ENCODE assay signal across 18 mouse cellular contexts in the genomic region with DNA sequence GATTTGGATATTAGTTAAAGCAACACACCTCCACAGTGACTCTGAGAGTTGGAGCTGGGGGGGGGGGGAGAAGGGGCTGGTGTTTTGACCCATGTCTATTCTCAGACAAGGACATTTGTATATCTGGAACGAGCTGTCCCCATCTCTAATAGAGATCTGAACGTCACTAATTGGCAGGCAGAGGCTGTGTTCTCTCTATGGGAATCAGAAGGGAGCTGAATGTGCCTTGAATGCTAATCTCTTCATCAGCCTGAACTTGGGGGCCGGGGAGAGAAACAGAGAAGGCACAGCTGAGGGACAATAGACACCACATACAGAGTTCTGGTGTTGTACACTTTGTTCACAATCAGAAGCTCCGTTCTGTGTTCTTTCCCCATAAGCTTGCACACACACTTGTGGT.
DNase-seq lines count a peak whose midpoint lies in the region; ATAC-seq and TF ChIP-seq lines count a peak whose summit lies in the region.
"Had no signal": no experiment of that assay in that cellular context is flagged by ENCODE, and none has a peak within 500 bp of the region (broad histone marks: within the 10 kb centered on the region; RNA-seq: fewer than 3 reads in every experiment).

No protein-coding gene starts in this region.

- WGBS in forebrain, embryonic 11.5 days, result 32% methylated on average over 4 of the region's 4 CpGs
- WGBS in forebrain, embryonic 10.5 days, result 43% methylated on average over 4 of the region's 4 CpGs
- 15% methylated on average over 4 of the region's 4 CpGs for WGBS in hindbrain, postnatal 0 days

- DNase-seq in forebrain, embryonic 11.5 days (ENCODE audit: low spot score), result peak; percentile 51
- DNase-seq in forebrain, embryonic 10.5 days (ENCODE audit: extremely low spot score, low spot score), result no peak
- peak; percentile 19 for DNase-seq in layer of hippocampus, adult 9-11 months
- no peak for DNase-seq in layer of hippocampus, adult 9-10 months (ENCODE audit: low spot score)
- DNase-seq in brain, adult 2 months (ENCODE audit: low read depth, low spot score), result peak; percentile 45
- DNase-seq in hindbrain, postnatal 0 days (ENCODE audit: low spot score), result peak; percentile 70
- DNase-seq in ovary, postnatal 10 days (ENCODE audit: low spot score), result no peak
- DNase-seq in embryo, embryonic 9.5 days (ENCODE audit: extremely low spot score), result no peak
- DNase-seq: cerebellum, postnatal 10 days; gastrocnemius, postnatal 36 days; kidney, adult 8-10 months; left cerebral cortex, postnatal 4 days; lung, adult 18-20 months; thymus, adult 18-20 months had no signal

- H3K9me3 ChIP-seq in forebrain, embryonic 11.5 days (ENCODE audit: control insufficient read depth, low read length), result no peaks in the 10 kb centered on the region; the same call in 1 of the 2 replicates
- no peaks in the 10 kb centered on the region for H3K9me3 ChIP-seq in forebrain, embryonic 10.5 days
- no peaks in the 10 kb centered on the region for H3K9me3 ChIP-seq in hindbrain, postnatal 0 days (ENCODE audit: low read length)
- H3K9me3 ChIP-seq: G1E; heart, embryonic 10.5 days had no signal

- H3K9ac ChIP-seq in forebrain, embryonic 11.5 days (ENCODE audit: low read length), result no peak overlapping the region
- no peak overlapping the region for H3K9ac ChIP-seq in hindbrain, postnatal 0 days (replicated peaks; ENCODE audit: low read length)

- no peak for TF ChIP-seq CTCF in hindbrain, postnatal 0 days (IDR thresholded peaks at IDR 0.05; ENCODE audit: low read depth)

- H3K27ac ChIP-seq in forebrain, embryonic 11.5 days (ENCODE audit: low read depth, low read length), result no peak overlapping the region
- H3K27ac ChIP-seq in forebrain, embryonic 10.5 days, result no peak overlapping the region
- no peak overlapping the region for H3K27ac ChIP-seq in hindbrain, postnatal 0 days
- H3K27ac ChIP-seq: heart, embryonic 10.5 days had no signal

- H3K27me3 ChIP-seq in forebrain, embryonic 11.5 days (ENCODE audit: control insufficient read depth, insufficient read depth, low read length), result no peaks in the 10 kb centered on the region
- no peaks in the 10 kb centered on the region for H3K27me3 ChIP-seq in forebrain, embryonic 10.5 days (ENCODE audit: poor library complexity, severe bottlenecking)
- 0 out of 2 replicates have a peak, but pooled peaks cover 3% of the 10 kb centered on the region for H3K27me3 ChIP-seq in hindbrain, postnatal 0 days (ENCODE audit: insufficient read depth, low read length)

- H3K4me3 ChIP-seq in forebrain, embryonic 11.5 days (ENCODE audit: low read depth, low read length), result no peak overlapping the region
- no peak overlapping the region for H3K4me3 ChIP-seq in forebrain, embryonic 10.5 days
- no peak overlapping the region for H3K4me3 ChIP-seq in hindbrain, postnatal 0 days (ENCODE audit: low read length)
- H3K4me3 ChIP-seq: heart, embryonic 10.5 days had no signal

- no peaks in the 10 kb centered on the region for H3K36me3 ChIP-seq in forebrain, embryonic 11.5 days (ENCODE audit: control insufficient read depth, insufficient read depth, low read length)
- H3K36me3 ChIP-seq in forebrain, embryonic 10.5 days (replicated peaks), result no peaks in the 10 kb centered on the region
- H3K36me3 ChIP-seq in hindbrain, postnatal 0 days (ENCODE audit: insufficient read depth, low read length), result no peaks in the 10 kb centered on the region
- H3K36me3 ChIP-seq: G1E; heart, embryonic 10.5 days had no signal

- no peak overlapping the region for H3K4me2 ChIP-seq in forebrain, embryonic 11.5 days (ENCODE audit: low read depth, low read length, severe bottlenecking)
- H3K4me2 ChIP-seq in hindbrain, postnatal 0 days (ENCODE audit: low read depth, low read length), result no peak overlapping the region

- peaks cover 12% of the 10 kb centered on the region for H3K4me1 ChIP-seq in forebrain, embryonic 11.5 days (replicated peaks; ENCODE audit: control insufficient read depth, insufficient read depth, low read length)
- peaks cover 45% of the 10 kb centered on the region for H3K4me1 ChIP-seq in forebrain, embryonic 10.5 days
- H3K4me1 ChIP-seq in hindbrain, postnatal 0 days (ENCODE audit: insufficient read depth, low read length), result peaks cover 4% of the 10 kb centered on the region
- H3K4me1 ChIP-seq: heart, embryonic 10.5 days had no signal

- ATAC-seq in forebrain, embryonic 11.5 days (replicated peaks; ENCODE audit: low FRiP score), result peak; percentile 78
- ATAC-seq in hindbrain, postnatal 0 days, result peak; percentile 43; the same call in 1 of the 2 replicates
- ATAC-seq: CD4-positive, CD25-positive, alpha-beta regulatory T cell, adult 4 months; inflammation-experienced regulatory T-cells, adult 6 months had no signal

Comparison
In these comparisons a context has a peak if more than half of its experiments do, and no peak if none do; other contexts are left out.
1. DNase-seq: peak in forebrain, embryonic 11.5 days (single experiment), layer of hippocampus, adult 9-11 months (single experiment), brain, adult 2 months (single experiment) and hindbrain, postnatal 0 days (single experiment); none in forebrain, embryonic 10.5 days (single experiment), layer of hippocampus, adult 9-10 months (single experiment), ovary, postnatal 10 days (single experiment) and embryo, embryonic 9.5 days (single experiment).